Mouse (Mus musculus) cerebellum, adult 2 months (tissue): ENCODE results near the gene Pdxp.

Source experiments
- CTCF ChIP-seq: fragments of 200-500 bp; IDR thresholded peaks from 2 replicates; pipeline ENCODE4 v1.5.1; 2011; ENCODE audit warnings: low read depth, mild to moderate bottlenecking, control low read depth, low read length, moderate library complexity, borderline replicate concordance; ENCODE audit not compliant: insufficient read depth
- POLR2A ChIP-seq: fragments of 200-500 bp; IDR thresholded peaks from 2 replicates; pipeline ENCODE4 v1.6.1; 2011; ENCODE audit warnings: low read length, control low read depth, borderline replicate concordance; ENCODE audit not compliant: insufficient read depth

DNA sequence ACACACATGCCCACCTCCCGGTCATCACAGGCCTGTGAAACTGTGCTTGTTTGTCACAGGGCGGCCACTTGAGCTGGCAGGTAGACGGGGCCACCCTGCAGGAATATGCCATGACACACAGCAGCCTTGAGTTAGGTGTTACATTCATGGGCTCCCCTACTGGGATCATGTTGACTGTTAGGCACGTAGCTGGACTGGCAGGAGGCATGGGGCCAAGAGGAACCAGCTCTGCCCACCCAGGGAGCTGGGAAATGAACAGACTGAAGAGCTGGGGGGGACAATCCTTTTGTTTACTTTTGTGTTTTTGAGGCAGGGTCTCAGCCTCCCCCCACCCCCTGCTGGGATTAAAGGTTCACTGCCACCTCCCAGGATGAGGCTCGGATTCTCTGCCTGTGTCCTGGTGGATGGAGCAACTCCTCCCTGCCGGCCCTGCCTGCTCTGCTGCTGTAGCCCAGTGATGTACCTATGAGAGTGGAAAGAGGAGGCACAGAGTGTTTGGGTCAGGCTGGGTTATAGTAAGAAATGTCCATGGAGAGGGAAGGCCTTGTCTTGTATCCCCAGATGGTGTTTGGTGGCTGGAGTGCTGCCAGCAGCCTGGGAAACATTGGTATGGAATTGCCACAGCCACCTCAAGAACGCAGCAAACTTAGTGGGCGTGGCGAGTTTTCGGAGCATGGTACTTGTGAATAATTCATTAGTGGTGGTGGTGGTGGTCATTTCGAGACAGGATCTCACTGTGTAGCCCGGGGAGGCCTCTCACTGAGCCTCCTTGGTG lies 2.5 kb downstream of the Pdxp start:
- TF ChIP-seq POLR2A (no peak), CTCF (no peak)
